Mouse (Mus musculus) olfactory bulb, adult 2 months (tissue): ENCODE measurements around the gene Gm42957. TPM values are rescaled to one million over a fixed set of nuclear protein-coding genes. Genes with fewer than 3 reads are reported as not detected.

Experiments
- H3K27ac ChIP-seq: fragments of 200-500 bp; 2 replicates; pipeline ENCODE4 v1.5.1; 2012; ENCODE audit warnings: low read depth, low read length; ENCODE audit not compliant: insufficient read depth
- H3K4me1 ChIP-seq: fragments of 200-500 bp; 2 replicates; pipeline ENCODE4 v1.6.1; 2012; ENCODE audit warnings: low read length; ENCODE audit not compliant: control insufficient read depth, insufficient read depth
- H3K4me3 ChIP-seq: fragments of 200-500 bp; 2 replicates; pipeline ENCODE4 v1.5.1; 2012; ENCODE audit warnings: mild to moderate bottlenecking, low read depth, low read length, moderate library complexity; ENCODE audit not compliant: insufficient read depth
- CTCF ChIP-seq: fragments of 200-500 bp; IDR thresholded peaks from 2 replicates; pipeline ENCODE4 v1.5.1; 2012; ENCODE audit warnings: low read depth, mild to moderate bottlenecking, low read length, moderate library complexity; ENCODE audit not compliant: insufficient read depth
- POLR2A ChIP-seq: fragments of 200-500 bp; IDR thresholded peaks from 2 replicates; pipeline ENCODE4 v1.6.1; 2012; ENCODE audit warnings: mild to moderate bottlenecking, low read depth, low read length, moderate library complexity; ENCODE audit not compliant: insufficient read depth
- WGBS: fragments of 180-500 bp; shearing (Covaris S2); methylation state at CpG from one replicate; pipeline ENCODE4 v1.1.7; 2018; 5-methylcytosine and 5-hydroxymethylcytosine counted together
- polyA plus RNA-seq: library from polyadenylated mRNA; stranded (reverse); fragments of >200 nt; gene quantifications from 2 replicates; pipeline ENCODE4 v1.2.4, GENCODE M21; 2012; ENCODE audit warnings: low replicate concordance; ENCODE audit not compliant: missing spikeins, insufficient read depth, insufficient read length

Gm42957 gene
- polyA plus RNA-seq, 1 experiment: not detected

DNA sequence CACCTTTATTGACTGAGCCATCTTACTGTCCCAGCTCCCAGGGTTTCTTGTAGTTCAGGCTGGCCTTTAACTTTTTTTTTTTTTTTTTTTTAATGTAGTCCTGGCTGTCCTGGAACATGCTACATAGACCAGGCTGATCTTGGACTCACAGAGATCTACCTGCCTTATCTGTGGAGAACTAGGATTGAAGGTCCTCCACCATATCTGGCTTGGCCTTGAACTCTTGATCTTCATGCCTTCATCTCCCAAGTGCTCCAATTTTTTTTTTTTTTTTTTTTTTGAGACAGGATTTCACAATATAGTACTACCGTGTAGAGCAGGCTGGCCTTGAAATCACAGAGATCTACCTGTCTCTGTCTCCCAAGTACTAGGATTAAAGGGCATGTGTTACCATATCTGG lies 58.3 kb downstream of the Gm42957 start:
- TF ChIP-seq CTCF (no peak), POLR2A (no peak)
- H3K4me3 ChIP-seq: no peak overlapping the region
- WGBS: 96% methylated on average over 1 of the region's 1 CpGs

DNA sequence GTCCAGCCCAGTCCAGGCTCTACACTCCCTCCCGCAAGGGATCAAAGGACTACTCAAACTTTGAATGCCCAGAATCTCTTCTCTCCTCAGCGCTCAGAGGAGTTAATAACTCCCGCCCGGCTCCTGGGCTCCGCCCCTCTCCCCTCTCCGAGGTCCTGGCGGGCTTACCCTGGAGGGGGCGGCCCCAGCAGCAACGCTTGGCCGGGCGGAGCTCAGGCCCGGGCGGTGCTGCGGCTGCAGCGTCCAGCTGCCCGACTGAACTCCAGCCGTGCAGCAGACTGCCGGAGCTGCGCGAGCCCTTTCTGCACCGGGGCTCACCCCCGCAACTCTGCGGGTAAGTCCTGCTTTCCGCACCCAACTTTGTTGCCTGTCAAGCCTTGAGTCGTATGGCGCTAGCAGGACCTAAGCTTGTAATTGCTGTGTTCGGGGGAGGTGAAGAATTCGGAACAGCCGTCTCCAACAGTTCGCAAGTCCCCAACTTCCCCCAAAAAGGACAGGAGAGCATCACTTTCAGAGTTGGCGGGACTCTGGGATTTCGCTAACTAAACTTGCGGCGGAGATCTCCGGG lies 61.0 kb downstream of the Gm42957 start, which contains the start of gene Pias3:
Gene Pias3, plus strand, starts transcription at position 187 of the 568 bp plus-strand sequence.
- Histone ChIP-seq H3K4me3 (peak within 1 kb of the TSS; percentile 80), H3K27ac (peak within 1 kb of the TSS; percentile 47; the same call in 1 of the 2 replicates), H3K4me1 (peaks cover 8% of the 10 kb centered on the region)
- under 1% methylated on average over 35 of the region's 35 CpGs for WGBS
- TF ChIP-seq POLR2A (no peak), CTCF (no peak)

More for the DNA sequence above, 58.3 kb downstream of the Gm42957 start:
- Histone ChIP-seq H3K4me1 (peaks cover 7% of the 10 kb centered on the region; the same call in 1 of the 2 replicates), H3K27ac (no peak overlapping the region)

- no peak for TF ChIP-seq CTCF
- Histone ChIP-seq H3K4me3 (peak overlapping the region; percentile 80), H3K4me1 (peaks cover 8% of the 10 kb centered on the region), H3K27ac (peak overlapping the region; percentile 47; the same call in 1 of the 2 replicates)
- under 1% methylated on average over 82 of the region's 85 CpGs for WGBS
These were observed 61.8 kb downstream of the Gm42957 start for GRCm38 (mm10) chr3:96696766-96697732.

DNA sequence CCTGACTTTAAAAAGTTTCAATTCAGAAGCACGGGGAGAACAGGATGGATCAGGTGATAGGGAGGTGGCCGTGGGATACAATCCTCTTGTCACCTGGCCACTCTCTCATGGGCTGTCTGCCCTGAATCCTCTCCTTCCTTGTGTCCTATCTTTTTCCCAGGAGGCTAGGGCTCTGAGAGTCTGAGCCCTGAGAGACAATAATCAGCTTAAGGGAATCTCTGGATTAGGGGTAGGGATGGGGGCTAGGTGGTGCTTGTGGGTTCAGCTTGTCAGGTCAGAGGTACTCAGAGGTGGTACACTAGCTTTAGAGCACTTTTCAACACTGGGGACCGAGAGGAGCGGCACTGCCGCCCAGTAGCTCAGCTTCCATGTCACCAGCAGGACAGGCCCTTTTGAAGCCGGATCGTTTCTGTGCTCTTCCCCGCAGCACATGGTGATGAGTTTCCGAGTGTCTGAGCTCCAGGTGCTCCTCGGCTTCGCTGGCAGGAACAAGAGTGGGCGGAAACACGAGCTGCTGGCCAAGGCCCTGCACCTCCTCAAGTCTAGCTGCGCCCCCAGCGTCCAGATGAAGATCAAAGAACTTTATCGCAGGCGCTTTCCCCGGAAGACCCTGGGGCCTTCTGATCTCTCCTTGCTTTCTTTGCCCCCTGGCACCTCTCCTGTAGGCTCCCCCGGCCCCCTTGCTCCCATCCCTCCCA lies 63.9 kb downstream of the Gm42957 start:
- 63% methylated on average over 19 of the region's 19 CpGs for WGBS
- TF ChIP-seq CTCF (no peak), POLR2A (no peak)
- H3K4me1 ChIP-seq: peaks cover 8% of the 10 kb centered on the region
- H3K4me3 ChIP-seq: no peak overlapping the region
- H3K27ac ChIP-seq: no peak overlapping the region

- WGBS: 56% methylated on average over 7 of the region's 7 CpGs
- peaks cover 8% of the 10 kb centered on the region for H3K4me1 ChIP-seq
- TF ChIP-seq POLR2A (no peak), CTCF (no peak)
- H3K4me3 ChIP-seq: no peak overlapping the region
- H3K27ac ChIP-seq: no peak overlapping the region
These were observed 65.1 kb downstream of the Gm42957 start for GRCm38 (mm10) chr3:96700376-96700775.

DNA sequence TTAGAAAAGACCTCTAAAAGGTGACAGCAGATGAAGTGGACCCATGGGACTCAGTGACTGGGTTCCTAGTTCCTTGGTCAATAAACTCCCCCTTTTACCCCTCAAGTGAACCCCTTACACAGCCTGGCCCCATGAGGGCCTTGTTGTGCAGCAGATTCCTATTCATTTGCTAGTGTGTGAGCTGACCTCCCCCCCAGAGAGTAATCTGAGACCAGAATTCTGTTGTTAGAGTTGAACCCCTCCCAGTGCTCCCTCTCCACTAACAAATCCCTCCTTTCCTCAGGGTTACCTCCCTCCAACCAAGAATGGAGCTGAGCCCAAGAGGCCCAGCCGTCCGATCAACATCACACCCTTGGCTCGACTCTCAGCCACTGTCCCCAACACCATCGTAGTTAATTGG lies 65.7 kb downstream of the Gm42957 start:
- TF ChIP-seq POLR2A (no peak), CTCF (no peak)
- WGBS: 80% methylated on average over 4 of the region's 4 CpGs
- Histone ChIP-seq H3K4me3 (no peak overlapping the region), H3K27ac (no peak overlapping the region), H3K4me1 (peaks cover 8% of the 10 kb centered on the region)

Other genes starting within 250 kb of the Gm42957 start
- gene BC107364, start 183.2 kb upstream of the Gm42957 start, polyA plus RNA-seq: not detected in 2 replicates
- not detected in 2 replicates for gene Hfe2, start 110.3 kb upstream of the Gm42957 start, polyA plus RNA-seq
- not detected in 2 replicates for gene Txnip, start 77.5 kb upstream of the Gm42957 start, polyA plus RNA-seq
- gene Gm16253, start 58.5 kb upstream of the Gm42957 start, polyA plus RNA-seq: not detected in 2 replicates
- not detected in 2 replicates for gene Polr3gl, start 41.3 kb upstream of the Gm42957 start, polyA plus RNA-seq
- gene Ankrd34a, start 38.8 kb upstream of the Gm42957 start, polyA plus RNA-seq: not detected in 2 replicates
- not detected in 2 replicates for gene Lix1l, start 34.3 kb upstream of the Gm42957 start, polyA plus RNA-seq
- gene Rbm8a, start 5.5 kb upstream of the Gm42957 start, polyA plus RNA-seq: not detected in 2 replicates
- not detected in 2 replicates for gene Pex11b, start 98 bp upstream of the Gm42957 start, polyA plus RNA-seq
- gene Itga10, start 10.1 kb downstream of the Gm42957 start, polyA plus RNA-seq: not detected in 2 replicates
- gene Ankrd35, start 34.7 kb downstream of the Gm42957 start, polyA plus RNA-seq: not detected in 2 replicates
- gene Pias3, start 60.9 kb downstream of the Gm42957 start, polyA plus RNA-seq: not detected in 2 replicates
- gene Nudt17, start 73.1 kb downstream of the Gm42957 start, polyA plus RNA-seq: not detected in 2 replicates
- gene Polr3c, start 92.2 kb downstream of the Gm42957 start, polyA plus RNA-seq: not detected in 2 replicates
- gene Rnf115, start 92.2 kb downstream of the Gm42957 start, polyA plus RNA-seq: not detected in 2 replicates
- gene Pdzk1, start 193.8 kb downstream of the Gm42957 start, polyA plus RNA-seq: not detected in 2 replicates
- gene Cd160, start 193.9 kb downstream of the Gm42957 start, polyA plus RNA-seq: not detected in 2 replicates